Mouse (Mus musculus) limb, embryonic 10.5 days (tissue): ENCODE results near the gene Ttyh2. TPM values are rescaled to one million over a fixed set of nuclear protein-coding genes. Genes with fewer than 3 reads are reported as not detected.
A peak's percentile ranks its signal among the peaks of the same experiment; 100 is the strongest.

Source experiments
- DNase-seq: peaks from one replicate; pipeline ENCODE4 v3.0.0-alpha.2; 2017; ENCODE audit warnings: low spot score
- H3K27ac ChIP-seq: fragments of 300-500 bp; sonication (generic); 2 replicates; pipeline ENCODE4 v1.5.1; 2016; ENCODE audit warnings: mild to moderate bottlenecking
- H3K27me3 ChIP-seq: fragments of 300-500 bp; sonication (generic); 2 replicates; pipeline ENCODE4 v1.6.1; 2016; ENCODE audit warnings: low read depth, mild to moderate bottlenecking; ENCODE audit not compliant: poor library complexity, severe bottlenecking
- H3K36me3 ChIP-seq: fragments of 300-500 bp; sonication (generic); 2 replicates; pipeline ENCODE4 v1.6.1; 2016; ENCODE audit warnings: mild to moderate bottlenecking, moderate library complexity
- H3K4me1 ChIP-seq: fragments of 300-500 bp; sonication (generic); 2 replicates; pipeline ENCODE4 v1.6.1; 2016
- H3K4me3 ChIP-seq: fragments of 300-500 bp; sonication (generic); 2 replicates; pipeline ENCODE4 v1.5.1; 2016; ENCODE audit warnings: mild to moderate bottlenecking, moderate library complexity
- H3K9me3 ChIP-seq: fragments of 300-500 bp; sonication (generic); replicated peaks from 2 replicates; pipeline ENCODE4 v1.6.1; 2016; ENCODE audit warnings: mild to moderate bottlenecking
- WGBS: fragments of 180-500 bp; shearing (Covaris S2); methylation state at CpG from one replicate; pipeline ENCODE4 v1.1.7; 2016; 5-methylcytosine and 5-hydroxymethylcytosine counted together
- polyA plus RNA-seq: library from polyadenylated mRNA; unstranded; fragments of >200 nt; fragmentation: Nextera tagmentation; extraction: Ambion mirVana; gene quantifications from 2 replicates; pipeline ENCODE4 v1.2.1, GENCODE M21; 2016

Ttyh2 gene
- polyA plus RNA-seq: 8.6 and 9.2 TPM in 2 replicates

DNA sequence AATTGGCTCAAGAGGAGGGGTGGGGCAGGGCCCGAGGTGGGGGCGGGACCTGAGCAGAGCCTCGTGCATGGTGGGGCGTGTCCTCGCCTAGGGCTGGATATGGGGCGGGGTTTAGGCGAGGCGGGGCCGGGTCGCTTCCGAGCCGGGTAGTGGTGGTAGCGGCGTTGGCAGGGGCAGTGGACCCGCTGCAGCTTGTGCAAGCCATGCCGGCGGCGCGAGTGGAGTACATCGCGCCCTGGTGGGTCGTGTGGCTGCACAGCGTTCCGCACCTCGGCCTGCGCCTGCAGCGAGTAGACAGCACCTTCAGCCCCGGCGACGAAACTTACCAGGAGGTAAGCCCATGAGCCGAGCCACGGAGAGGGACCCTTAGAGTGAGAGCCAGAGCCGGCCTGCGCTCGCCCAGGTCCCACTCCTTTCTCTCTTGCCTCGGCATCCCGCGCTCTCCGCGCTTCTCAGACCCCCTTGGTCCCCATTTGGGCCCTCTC, at the start of gene Ttyh2:
TSS of gene Ttyh2 (plus strand) at position 91 of the 485 bp plus-strand sequence.
- Histone ChIP-seq H3K36me3 (peaks cover 42% of the 10 kb centered on the region), H3K9me3 (no peaks in the 10 kb centered on the region), H3K4me3 (peak within 1 kb of the TSS; percentile 70), H3K27ac (peak within 1 kb of the TSS; percentile 83), H3K4me1 (peaks cover 54% of the 10 kb centered on the region), H3K27me3 (peaks cover 13% of the 10 kb centered on the region)
- DNase-seq: peak; percentile 90
- WGBS: under 1% methylated on average over 40 of the region's 40 CpGs

- H3K36me3 ChIP-seq: no peaks in the 10 kb centered on the region
- H3K4me1 ChIP-seq: peaks cover 5% of the 10 kb centered on the region; the same call in 1 of the 2 replicates
- no peaks in the 10 kb centered on the region; the same call in 1 of the 2 replicates for H3K9me3 ChIP-seq
- H3K27ac ChIP-seq: no peak overlapping the region
- no peak for DNase-seq
- WGBS: 82% methylated on average over 13 of the region's 13 CpGs
- H3K4me3 ChIP-seq: no peak overlapping the region
- H3K27me3 ChIP-seq: no peaks in the 10 kb centered on the region; the same call in 1 of the 2 replicates
Measured at GRCm38 (mm10) chr11:114626071-114626690, 49.0 kb upstream of the Ttyh2 start.

GRCm38 (mm10) chr11:114627036-114627435, 48.2 kb upstream of the Ttyh2 start:
- no peaks in the 10 kb centered on the region; the same call in 1 of the 2 replicates for H3K9me3 ChIP-seq
- H3K27ac ChIP-seq: no peak overlapping the region
- no peak overlapping the region for H3K4me3 ChIP-seq
- WGBS: 79% methylated on average over 5 of the region's 6 CpGs
- H3K4me1 ChIP-seq: peaks cover 5% of the 10 kb centered on the region; the same call in 1 of the 2 replicates
- H3K27me3 ChIP-seq: no peaks in the 10 kb centered on the region; the same call in 1 of the 2 replicates
- H3K36me3 ChIP-seq: no peaks in the 10 kb centered on the region
- DNase-seq: no peak

- no peak overlapping the region for H3K27ac ChIP-seq
- WGBS: 75% methylated on average over 12 of the region's 12 CpGs
- no peaks in the 10 kb centered on the region for H3K36me3 ChIP-seq
- H3K27me3 ChIP-seq: no peaks in the 10 kb centered on the region; the same call in 1 of the 2 replicates
- H3K4me3 ChIP-seq: no peak overlapping the region
- H3K9me3 ChIP-seq: no peaks in the 10 kb centered on the region; the same call in 1 of the 2 replicates
- peak; percentile 52 for DNase-seq
- H3K4me1 ChIP-seq: peaks cover 5% of the 10 kb centered on the region; the same call in 1 of the 2 replicates
Measured at GRCm38 (mm10) chr11:114628032-114628431, 47.2 kb upstream of the Ttyh2 start.

- no peaks in the 10 kb centered on the region for H3K36me3 ChIP-seq
- H3K4me3 ChIP-seq: no peak overlapping the region
- H3K27ac ChIP-seq: no peak overlapping the region
- no peak for DNase-seq
- peaks cover 5% of the 10 kb centered on the region; the same call in 1 of the 2 replicates for H3K27me3 ChIP-seq
- H3K9me3 ChIP-seq: no peaks in the 10 kb centered on the region; the same call in 1 of the 2 replicates
- H3K4me1 ChIP-seq: peaks cover 5% of the 10 kb centered on the region; the same call in 1 of the 2 replicates
- WGBS: 81% methylated on average over 5 of the region's 5 CpGs
Measured at GRCm38 (mm10) chr11:114630044-114630443, 45.2 kb upstream of the Ttyh2 start.

DNA sequence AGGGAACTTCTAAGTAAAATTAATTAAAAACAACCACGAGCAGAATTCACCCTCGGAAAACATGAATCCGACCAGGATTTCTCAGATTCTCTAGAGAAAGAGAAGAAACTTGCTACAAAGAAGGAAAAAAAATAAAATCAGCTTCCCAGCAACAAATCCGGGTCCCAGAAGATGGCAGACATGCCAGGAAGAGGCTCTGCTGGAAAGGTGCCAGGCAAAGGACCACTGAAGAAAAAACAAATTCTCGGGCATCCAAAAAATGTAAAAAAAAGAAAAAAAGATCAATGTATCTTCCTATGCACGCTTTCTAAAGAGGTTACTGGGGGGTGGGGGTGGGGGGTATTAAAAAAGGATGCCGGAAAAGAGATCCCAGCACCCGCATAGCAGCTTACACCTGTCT, 43.0 kb upstream of the Ttyh2 start:
- Histone ChIP-seq H3K9me3 (no peaks in the 10 kb centered on the region; the same call in 1 of the 2 replicates), H3K4me3 (no peak overlapping the region), H3K4me1 (peaks cover 24% of the 10 kb centered on the region), H3K27me3 (peaks cover 20% of the 10 kb centered on the region; the same call in 1 of the 2 replicates), H3K36me3 (no peaks in the 10 kb centered on the region), H3K27ac (no peak overlapping the region)
- WGBS: 80% methylated on average over 8 of the region's 8 CpGs
- no peak for DNase-seq

DNA sequence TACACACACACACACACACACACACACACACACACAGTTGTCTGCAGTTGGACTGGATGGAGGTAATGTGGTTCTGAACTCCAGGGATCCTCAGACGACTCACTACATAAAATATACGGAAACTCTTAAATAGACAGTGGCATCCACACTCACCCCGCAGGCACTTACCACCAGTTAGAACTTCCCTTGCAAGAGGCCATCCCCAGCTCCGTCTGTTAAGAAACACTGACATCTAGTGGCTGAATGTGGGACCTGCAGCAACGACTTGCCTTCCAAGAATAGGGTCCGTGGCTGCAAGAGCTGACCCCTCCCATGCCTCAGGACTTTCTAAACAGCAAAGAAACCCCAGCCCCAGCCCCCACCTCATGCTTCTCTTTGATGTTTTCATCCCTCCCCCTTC, 38.9 kb upstream of the Ttyh2 start:
- 0% methylated on average over 6 of the region's 6 CpGs for WGBS
- no peaks in the 10 kb centered on the region for H3K9me3 ChIP-seq
- H3K36me3 ChIP-seq: no peaks in the 10 kb centered on the region
- no peak overlapping the region; the same call in 1 of the 2 replicates for H3K27ac ChIP-seq
- DNase-seq: peak; percentile 91
- H3K27me3 ChIP-seq: peaks cover 35% of the 10 kb centered on the region
- H3K4me1 ChIP-seq: peaks cover 57% of the 10 kb centered on the region
- peak overlapping the region; percentile 27; the same call in 1 of the 2 replicates for H3K4me3 ChIP-seq

GRCm38 (mm10) chr11:114636727-114637505, 38.3 kb upstream of the Ttyh2 start:
- WGBS: 62% methylated on average over 35 of the region's 35 CpGs
- no peaks in the 10 kb centered on the region for H3K36me3 ChIP-seq
- H3K9me3 ChIP-seq: no peaks in the 10 kb centered on the region
- peak overlapping the region; percentile 27; the same call in 1 of the 2 replicates for H3K4me3 ChIP-seq
- DNase-seq: peak; percentile 51
- H3K27me3 ChIP-seq: peaks cover 35% of the 10 kb centered on the region
- H3K27ac ChIP-seq: no peak overlapping the region
- peaks cover 63% of the 10 kb centered on the region for H3K4me1 ChIP-seq

DNA sequence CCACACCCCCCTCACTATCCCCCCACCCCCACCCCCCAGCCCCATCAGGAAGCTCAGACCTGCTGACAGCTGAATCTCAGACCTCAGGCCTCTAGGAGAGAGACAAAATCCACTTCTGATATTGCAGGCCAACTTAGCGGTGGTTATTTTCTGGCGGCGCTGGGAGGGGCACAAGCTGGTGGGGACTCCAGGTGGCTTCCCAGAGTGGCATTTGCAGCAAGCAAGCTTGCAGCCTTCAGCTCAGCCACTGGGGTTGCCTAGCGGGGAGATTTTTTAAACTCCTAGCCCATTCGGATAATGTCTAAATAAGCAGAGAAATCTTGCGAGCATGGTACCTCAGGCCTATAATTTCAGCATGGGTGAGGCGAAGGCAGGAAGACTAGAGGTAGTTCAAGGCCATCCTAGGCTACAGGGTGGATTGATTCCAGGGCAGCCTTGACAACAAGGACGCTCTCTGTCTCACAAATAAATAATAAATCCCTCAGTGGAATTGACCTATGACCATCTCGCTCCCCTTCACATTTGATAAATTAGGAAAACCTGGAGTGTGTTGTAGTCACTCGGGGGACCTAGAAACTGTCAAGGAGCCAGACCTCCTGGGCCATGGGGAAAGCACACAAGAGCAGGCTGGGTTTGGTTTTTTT, 36.5 kb upstream of the Ttyh2 start:
- H3K27me3 ChIP-seq: peaks cover 35% of the 10 kb centered on the region
- H3K36me3 ChIP-seq: no peaks in the 10 kb centered on the region
- DNase-seq: peak; percentile 47

GRCm38 (mm10) chr11:114639681-114640103, 35.5 kb upstream of the Ttyh2 start:
- H3K9me3 ChIP-seq: no peaks in the 10 kb centered on the region
- peaks cover 33% of the 10 kb centered on the region for H3K27me3 ChIP-seq

More for the DNA sequence above, 36.5 kb upstream of the Ttyh2 start:
- peak overlapping the region; percentile 30; the same call in 1 of the 2 replicates for H3K27ac ChIP-seq
- H3K4me3 ChIP-seq: no peak overlapping the region
- no peaks in the 10 kb centered on the region for H3K9me3 ChIP-seq
- 41% methylated on average over 10 of the region's 10 CpGs for WGBS
- H3K4me1 ChIP-seq: peaks cover 71% of the 10 kb centered on the region

DNA sequence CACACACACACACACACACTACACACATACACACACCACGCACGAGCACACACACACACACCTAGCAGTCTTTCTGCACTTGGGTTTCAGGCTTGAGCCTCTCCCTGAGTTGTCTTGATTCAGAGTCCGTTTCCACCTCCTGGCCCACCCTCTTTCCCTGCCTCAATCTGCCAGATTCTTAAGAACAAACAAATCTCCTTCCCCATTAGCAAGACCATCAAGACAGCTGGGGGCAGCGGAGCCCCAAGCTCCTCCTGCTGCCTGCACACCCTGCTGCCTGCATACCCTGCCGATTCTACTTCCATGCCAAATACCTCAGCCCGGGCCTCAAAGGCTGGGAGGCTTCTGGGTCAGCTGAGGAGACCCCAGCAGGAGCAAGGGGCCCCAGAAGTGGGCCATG, 34.6 kb upstream of the Ttyh2 start:
- peaks cover 24% of the 10 kb centered on the region for H3K27me3 ChIP-seq
- H3K4me3 ChIP-seq: no peak overlapping the region
- whole genome bisulfite sequencing: 35% methylated on average over 6 of the region's 6 CpGs
- no peaks in the 10 kb centered on the region for H3K36me3 ChIP-seq
- H3K9me3 ChIP-seq: no peaks in the 10 kb centered on the region
- peaks cover 68% of the 10 kb centered on the region for H3K4me1 ChIP-seq
- peak overlapping the region; percentile 50; the same call in 1 of the 2 replicates for H3K27ac ChIP-seq
- no peak for DNase-seq

More at GRCm38 (mm10) chr11:114639681-114640103, 35.5 kb upstream of the Ttyh2 start:
- peak; percentile 84 for DNase-seq
- Histone ChIP-seq H3K4me3 (peak overlapping the region; percentile 31), H3K4me1 (peaks cover 71% of the 10 kb centered on the region), H3K36me3 (no peaks in the 10 kb centered on the region), H3K27ac (peak overlapping the region; percentile 76)
- WGBS: under 1% methylated on average over 19 of the region's 19 CpGs

GRCm38 (mm10) chr11:114641136-114641535, 34.1 kb upstream of the Ttyh2 start:
- no peak for DNase-seq
- H3K27me3 ChIP-seq: peaks cover 21% of the 10 kb centered on the region
- H3K4me1 ChIP-seq: peaks cover 63% of the 10 kb centered on the region
- no peak overlapping the region for H3K4me3 ChIP-seq
- H3K9me3 ChIP-seq: no peaks in the 10 kb centered on the region
- WGBS: 89% methylated on average over 8 of the region's 8 CpGs
- H3K27ac ChIP-seq: 0 out of 2 replicates have a peak overlapping the region, but pooled peaks have one; percentile 50
- no peaks in the 10 kb centered on the region for H3K36me3 ChIP-seq
